Mouse (Mus musculus) neutrophil, adult 83 days (primary cell): ENCODE results near the gene Bend7. TPM values are rescaled to one million over a fixed set of nuclear protein-coding genes. Genes with fewer than 3 reads are reported as not detected.

Experiments used
- total RNA-seq, 2 experiments: library from RNA; stranded (reverse); gene quantifications; one replicate each; pipeline ENCODE4 v1.2.4; 2023

The Bend7 gene
- not detected for total RNA-seq

DNA sequence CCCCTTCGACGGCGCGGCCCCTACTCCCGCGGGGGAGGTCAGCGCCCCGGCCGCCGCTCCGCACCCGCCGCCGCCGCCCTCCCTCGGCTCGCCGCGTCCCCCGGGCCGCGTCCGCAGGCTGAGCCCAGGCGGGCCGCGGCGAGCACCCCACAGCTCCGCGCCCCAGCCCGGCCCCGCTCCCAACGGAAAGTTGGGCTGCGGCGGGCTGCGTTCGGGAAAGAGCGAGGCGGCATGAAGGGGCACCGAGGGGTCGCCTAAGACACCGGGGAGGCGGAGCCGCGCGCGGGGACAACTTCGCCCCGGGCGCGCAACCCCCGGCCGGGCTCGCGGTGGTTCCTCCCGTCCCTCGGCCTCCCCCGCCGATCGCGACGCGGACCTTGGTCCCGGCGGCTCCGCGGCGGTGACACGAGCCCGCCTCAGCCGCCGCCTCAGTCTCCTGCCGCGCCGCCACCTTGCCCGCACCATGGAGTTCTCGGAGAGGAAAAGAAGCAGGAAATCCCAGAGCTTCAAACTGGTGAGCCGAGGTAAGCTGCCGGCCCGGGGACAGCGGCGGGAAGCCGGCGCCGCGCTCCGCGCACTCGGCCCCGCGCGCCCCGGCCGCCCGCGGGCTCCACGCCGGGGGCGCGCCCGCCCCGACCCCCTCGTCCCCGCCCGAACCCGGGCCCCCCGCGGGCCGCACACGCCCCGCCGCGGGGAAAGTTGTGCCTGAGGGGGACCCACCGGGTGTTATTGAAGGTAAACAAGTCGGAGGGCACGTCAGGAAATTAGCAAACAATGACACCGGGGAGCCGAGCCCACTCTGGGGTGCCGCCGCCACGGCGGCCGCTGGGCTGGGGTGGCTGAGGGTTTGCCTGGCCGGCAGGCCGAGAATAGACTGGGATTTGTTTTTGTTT lies at the start of gene Bend7:
Gene Bend7 (plus strand): TSS at position 63 of the 893 bp plus-strand sequence.

Other genes with a start within 250 kb of the Bend7 start
- gene Prpf18, start 65.7 kb upstream of the Bend7 start, total RNA-seq, result 10 to 100 TPM; 40.4 to 43.6 TPM
- gene Sephs1, start 163.7 kb downstream of the Bend7 start, total RNA-seq, result 10 to 100 TPM; 22.7 to 25.9 TPM
- 10 to 100 TPM; 33.7 to 36.1 TPM for gene Phyh, start 201.2 kb downstream of the Bend7 start, total RNA-seq